Mouse (Mus musculus): ENCODE measurements at regions not wholly inside any gene's neighbourhood (a gene's known extent, or its start where the extent isn't known, plus 50 kb on each side); places are given as distances from the start of the nearest gene placed in this dataset.

- no peak for DNase-seq (ENCODE audit: low spot score in 2 of 2)
Measured at GRCm38 (mm10) chr6:117570346-117570745, 270.6 kb upstream of the Zfp637 start.

DNA sequence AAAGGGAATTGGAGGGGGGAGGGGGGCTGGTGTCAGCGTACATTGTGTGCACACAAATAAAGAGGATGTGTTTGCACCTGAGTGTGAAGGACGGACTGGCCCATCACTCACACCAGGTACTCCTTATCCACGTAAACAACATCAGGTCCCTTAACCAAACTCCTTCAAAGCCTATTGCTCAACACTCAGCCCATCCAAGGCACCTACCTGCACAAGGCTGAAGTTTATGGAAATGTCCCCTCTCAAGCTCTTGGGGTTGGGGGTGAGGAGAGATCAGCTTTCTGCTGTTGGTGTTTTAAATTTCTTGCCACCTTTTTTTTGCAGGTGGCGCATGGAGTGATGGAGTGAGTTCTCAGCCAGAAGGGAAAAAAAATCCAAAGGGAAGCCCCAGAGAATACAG is 270.2 kb upstream of the Zfp637 start:
- DNase-seq (ENCODE audit: low spot score in 2 of 2), result no peak

DNA sequence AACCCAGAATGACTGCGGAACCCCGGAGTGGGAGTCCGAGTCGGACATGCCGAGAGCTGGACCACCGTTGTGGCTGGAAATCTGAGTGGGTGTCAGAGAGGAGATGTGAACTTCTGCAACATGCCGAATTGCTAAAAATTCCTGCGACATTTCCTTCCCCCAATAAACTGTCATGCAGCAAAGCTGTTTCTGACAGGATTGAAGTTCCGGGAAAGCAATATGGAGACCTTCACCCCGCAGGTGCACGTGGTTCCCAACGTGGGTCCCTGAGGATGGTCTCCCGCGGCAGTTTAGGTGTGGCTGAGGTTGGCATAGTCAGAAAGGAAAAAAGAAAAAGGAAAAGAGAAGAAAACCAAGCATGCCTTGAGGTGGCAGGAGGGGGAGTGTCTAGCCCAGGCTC is 269.0 kb upstream of the Zfp637 start:
- no peak for DNase-seq (ENCODE audit: low spot score in 2 of 2)

- no peak for DNase-seq (ENCODE audit: low spot score in 2 of 2)
Measured at GRCm38 (mm10) chr6:117573371-117573770, 267.6 kb upstream of the Zfp637 start.

DNA sequence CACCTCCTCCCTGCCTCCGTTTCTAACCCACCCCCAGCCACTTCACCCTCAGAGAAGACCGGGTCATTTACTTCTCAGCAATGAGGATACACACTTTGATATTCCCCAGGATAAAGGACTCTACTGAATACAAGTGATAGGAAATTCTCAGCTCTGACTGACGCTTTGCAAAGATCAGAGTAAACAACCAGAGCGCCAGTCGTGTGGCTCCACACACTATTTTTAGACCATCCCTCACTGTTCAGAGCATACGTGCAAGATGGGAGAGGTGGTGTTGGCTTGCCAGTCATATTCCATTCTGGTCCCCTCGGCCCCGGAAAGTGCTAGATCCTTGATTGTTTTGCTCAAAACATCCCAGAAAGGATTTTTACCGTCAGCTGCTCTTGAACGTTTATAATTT is 266.8 kb upstream of the Zfp637 start:
- no peak for DNase-seq (ENCODE audit: low spot score in 2 of 2)

DNA sequence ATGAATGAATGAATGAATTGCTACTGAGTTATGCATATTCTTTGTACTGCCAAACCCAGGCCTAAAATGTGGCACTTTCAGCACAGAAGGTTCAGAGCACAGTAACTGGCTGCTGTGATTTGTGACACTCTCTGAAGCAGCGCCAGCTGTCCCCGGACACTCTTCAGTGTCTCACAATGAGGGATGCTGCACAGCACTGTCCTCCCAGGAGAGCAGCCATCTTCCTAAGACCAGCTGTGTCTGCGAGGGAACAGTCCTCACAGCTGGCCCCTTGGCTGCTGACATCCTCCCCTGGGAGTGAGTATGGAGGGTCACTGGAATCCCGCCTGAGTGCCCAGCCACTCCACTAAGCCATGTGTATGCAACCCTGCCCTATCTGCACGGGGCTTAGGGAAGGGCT is 265.9 kb upstream of the Zfp637 start:
- no peak for DNase-seq (ENCODE audit: low spot score in 2 of 2)

GRCm38 (mm10) chr6:117576021-117576420 is 265.0 kb upstream of the Zfp637 start:
- no peak for DNase-seq (ENCODE audit: low spot score in 2 of 2)

DNA sequence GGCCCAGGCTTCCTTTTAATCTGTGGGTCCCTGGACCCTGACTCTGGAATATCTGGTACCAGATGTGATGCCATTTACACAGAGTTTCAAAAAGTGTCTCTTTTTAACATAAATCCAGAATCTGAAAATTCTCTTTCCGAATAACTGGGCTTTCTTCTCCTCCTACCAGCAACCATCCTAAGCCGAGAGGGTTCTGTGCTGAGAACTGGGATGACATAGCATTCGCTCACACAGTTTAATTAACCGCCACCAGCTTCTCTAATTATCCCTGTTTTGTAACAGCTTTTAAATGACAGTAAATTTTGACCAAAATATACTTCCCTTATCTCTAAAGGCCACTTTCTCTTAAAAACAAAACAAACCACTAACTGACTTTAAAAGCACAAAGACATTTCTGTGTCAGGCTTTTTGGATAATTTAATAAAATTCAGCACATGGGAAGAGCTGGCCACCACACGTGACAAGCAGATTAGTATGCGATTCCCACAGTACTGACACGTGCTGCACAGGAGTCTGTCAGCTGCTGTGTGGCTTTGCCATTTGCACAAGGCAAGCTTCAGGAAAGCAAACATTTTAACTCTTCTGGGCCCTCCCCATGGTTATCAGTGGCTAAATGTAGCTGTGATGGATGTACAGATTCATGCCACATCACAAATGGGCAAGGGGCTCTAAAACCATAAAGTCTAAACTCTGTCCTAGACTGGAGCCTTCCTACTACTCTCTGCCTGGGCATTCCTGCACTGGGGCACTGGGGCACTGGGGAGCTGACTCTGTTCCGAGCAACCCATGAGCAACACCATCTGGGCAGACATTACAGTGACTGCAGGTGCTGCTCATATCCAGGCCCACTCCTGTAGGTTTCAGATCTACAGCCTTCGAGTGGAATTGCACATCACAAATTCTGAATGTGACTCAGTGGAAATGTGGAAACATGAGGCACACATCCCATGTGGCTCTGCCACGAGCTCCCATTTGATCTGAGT is 263.1 kb upstream of the Zfp637 start:
- no peak for DNase-seq (ENCODE audit: low spot score in 2 of 2)

- DNase-seq (ENCODE audit: low spot score in 2 of 2), result no peak
Measured at GRCm38 (mm10) chr6:117580951-117581350, 260.0 kb upstream of the Zfp637 start.

- no peak for DNase-seq (ENCODE audit: low spot score in 2 of 2)
Measured at GRCm38 (mm10) chr6:117583121-117583520, 257.9 kb upstream of the Zfp637 start.

- DNase-seq (ENCODE audit: low spot score in 2 of 2), result no peak
Measured at GRCm38 (mm10) chr6:117584563-117584962, 256.4 kb upstream of the Zfp637 start.

DNA sequence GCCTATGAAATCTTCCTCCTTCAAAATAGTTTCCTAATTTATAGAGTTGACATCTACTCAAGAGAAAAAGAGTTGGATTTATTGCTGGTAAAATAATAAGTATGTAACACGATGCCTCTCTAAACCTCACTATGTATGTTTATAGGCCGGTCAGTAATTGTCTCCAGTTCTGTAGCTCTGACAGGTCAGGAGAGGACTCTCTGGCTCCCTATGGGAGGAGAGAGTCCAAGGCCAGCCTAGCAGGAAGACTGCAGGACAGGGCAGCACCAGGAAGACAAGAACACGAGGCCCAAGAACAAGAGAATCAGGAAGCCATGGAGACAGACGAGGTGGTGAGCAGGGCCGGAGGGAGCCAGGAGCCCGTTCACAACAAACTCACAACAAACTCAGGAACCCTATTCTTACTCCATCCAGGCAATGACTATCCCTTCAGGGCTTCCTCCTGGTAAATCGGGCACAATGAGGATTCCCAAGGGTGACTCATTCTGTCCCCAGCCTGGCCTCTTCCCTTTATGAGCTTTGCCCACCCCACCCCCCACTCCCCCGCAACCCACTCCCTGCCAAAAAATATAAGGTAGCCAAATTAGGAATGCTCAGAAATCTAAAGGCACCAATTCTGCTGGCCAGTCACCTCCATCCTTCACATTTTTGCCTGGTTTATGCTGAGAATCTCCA is 244.7 kb upstream of the Zfp637 start:
- DNase-seq (ENCODE audit: low spot score in 2 of 2), result no peak

DNA sequence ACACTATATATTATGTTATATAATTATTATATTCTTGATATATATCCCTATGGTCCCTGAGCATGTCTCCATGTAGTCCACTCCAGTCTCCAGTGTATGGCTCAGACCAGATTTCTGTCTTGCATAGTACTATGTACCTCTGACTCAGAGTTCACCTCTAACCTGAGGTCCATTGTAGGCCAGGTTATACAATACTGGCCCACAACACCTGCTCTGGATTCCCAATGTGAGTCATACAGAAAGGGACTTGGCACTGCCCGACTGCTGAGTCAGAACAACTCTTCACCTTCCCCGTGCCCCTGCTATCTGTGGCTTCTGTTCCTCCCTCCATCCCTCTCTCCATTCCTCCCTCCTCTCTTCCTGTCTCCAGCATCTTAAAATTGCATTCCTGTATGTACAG is 236.1 kb upstream of the Zfp637 start:
- DNase-seq (ENCODE audit: low spot score in 2 of 2), result no peak

GRCm38 (mm10) chr6:117605685-117606084 is 235.3 kb upstream of the Zfp637 start:
- no peak for DNase-seq (ENCODE audit: low spot score in 2 of 2)

- DNase-seq (ENCODE audit: low spot score in 2 of 2), result no peak
Measured at GRCm38 (mm10) chr6:117606211-117606610, 234.8 kb upstream of the Zfp637 start.

- DNase-seq (ENCODE audit: low spot score in 2 of 2), result no peak
Measured at GRCm38 (mm10) chr6:117607023-117607422, 234.0 kb upstream of the Zfp637 start.

GRCm38 (mm10) chr6:117609476-117610404 is 231.2 kb upstream of the Zfp637 start:
- DNase-seq (ENCODE audit: low spot score in 2 of 2), result no peak

DNA sequence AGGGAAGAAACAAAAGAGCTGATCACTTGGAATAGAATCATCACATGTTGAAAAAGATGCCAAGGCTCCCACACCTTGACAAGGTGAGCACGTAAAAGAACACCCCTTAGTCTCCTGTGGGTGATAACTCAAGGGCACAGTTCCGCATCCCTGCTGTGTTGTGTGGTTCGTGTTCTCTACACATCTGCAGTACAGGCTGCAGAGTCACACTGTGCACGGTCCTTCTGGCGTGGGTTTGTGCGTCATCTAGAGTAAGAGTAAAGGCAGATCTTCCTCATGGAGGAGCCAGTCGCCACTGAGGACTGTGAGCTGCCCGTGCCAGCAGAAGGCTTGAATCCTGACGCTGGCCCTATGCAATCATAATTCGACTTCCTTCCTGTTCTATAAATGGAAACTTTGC is 229.7 kb upstream of the Zfp637 start:
- no peak for DNase-seq (ENCODE audit: low spot score in 2 of 2)

GRCm38 (mm10) chr6:117611965-117612364 is 229.0 kb upstream of the Zfp637 start:
- no peak for DNase-seq (ENCODE audit: low spot score in 2 of 2)

- DNase-seq (ENCODE audit: low spot score in 2 of 2), result no peak
Measured at GRCm38 (mm10) chr6:117612421-117612820, 228.6 kb upstream of the Zfp637 start.

DNA sequence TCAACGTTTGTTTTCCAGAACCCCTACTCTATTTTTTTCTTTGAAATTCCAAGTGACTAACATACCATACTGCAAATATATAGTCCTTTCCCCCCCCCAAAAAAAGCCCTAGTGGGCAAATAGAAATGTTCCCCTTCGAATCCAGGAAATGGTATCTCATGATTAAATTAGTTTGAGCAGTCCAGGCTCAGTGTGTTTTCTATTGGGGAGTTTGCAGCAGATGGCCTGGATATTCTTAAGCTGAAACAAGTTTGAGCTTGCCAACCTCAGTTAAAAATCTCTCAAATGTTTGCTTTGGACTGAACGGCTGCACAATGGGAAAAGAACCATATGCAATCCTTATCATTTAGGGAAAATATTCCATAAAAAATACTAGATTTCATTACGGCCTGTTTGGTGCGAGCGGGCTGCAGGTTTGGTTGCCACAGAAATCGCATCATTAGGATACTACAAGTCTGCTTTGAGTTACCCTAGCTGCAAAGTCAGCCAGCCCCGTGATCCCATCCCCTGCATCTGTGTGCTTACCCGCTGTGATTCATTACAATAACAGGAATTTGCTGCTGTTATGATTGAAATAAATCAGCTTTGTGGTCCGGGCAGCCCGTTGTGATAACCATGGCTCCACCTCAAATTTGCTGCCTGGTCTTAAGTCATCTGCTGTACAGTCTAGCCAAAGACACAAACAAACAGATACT is 227.2 kb upstream of the Zfp637 start:
- peak; percentile 15 to 46 for DNase-seq (ENCODE audit: low spot score in 2 of 2)

All from right cerebral cortex, adult 2 months (tissue).